Mouse (Mus musculus) midbrain, embryonic 14.5 days (tissue): ENCODE results near the gene Ckap4. TPM values are rescaled to one million over a fixed set of nuclear protein-coding genes. Genes with fewer than 3 reads are reported as not detected.

Experiments used
- ATAC-seq: fragments of 200-750 bp; cut with Nextera tagmentation; 2 replicates; pipeline ENCODE4 v1.8.0; 2017; ENCODE audit warnings: moderate number of reproducible peaks, moderate library complexity; ENCODE audit not compliant: low FRiP score, low TSS enrichment
- DNase-seq: peaks from one replicate; pipeline ENCODE4 v3.0.0-alpha.2; 2015
- H3K27ac ChIP-seq: fragments of 300-500 bp; sonication (generic); replicated peaks from 2 replicates; pipeline ENCODE4 v1.5.1; 2014; ENCODE audit warnings: mild to moderate bottlenecking, low read depth, low read length, moderate library complexity
- H3K27me3 ChIP-seq: fragments of 300-500 bp; sonication (generic); 2 replicates; pipeline ENCODE4 v1.6.1; 2014; ENCODE audit warnings: low read length, control low read depth, mixed read lengths; ENCODE audit not compliant: control insufficient read depth, insufficient read depth
- H3K36me3 ChIP-seq: fragments of 300-500 bp; sonication (generic); 2 replicates; pipeline ENCODE4 v1.6.1; 2014; ENCODE audit warnings: low read length, control low read depth; ENCODE audit not compliant: control insufficient read depth, insufficient read depth
- H3K4me1 ChIP-seq: fragments of 300-500 bp; sonication (generic); 2 replicates; pipeline ENCODE4 v1.6.1; 2014; ENCODE audit warnings: mild to moderate bottlenecking, antibody characterized with exemption, low read length, control low read depth; ENCODE audit not compliant: control insufficient read depth, insufficient read depth
- H3K4me2 ChIP-seq: fragments of 300-500 bp; sonication (generic); 2 replicates; pipeline ENCODE4 v1.6.1; 2014; ENCODE audit warnings: mild to moderate bottlenecking, low read length, moderate library complexity
- H3K4me3 ChIP-seq: fragments of 300-500 bp; sonication (generic); replicated peaks from 2 replicates; pipeline ENCODE4 v1.5.1; 2014; ENCODE audit warnings: low read depth, low read length
- H3K9ac ChIP-seq: fragments of 300-500 bp; sonication (generic); replicated peaks from 2 replicates; pipeline ENCODE4 v1.6.1; 2014; ENCODE audit warnings: mild to moderate bottlenecking, low read length, moderate library complexity
- H3K9me3 ChIP-seq: fragments of 300-500 bp; sonication (generic); 2 replicates; pipeline ENCODE4 v1.6.1; 2016; ENCODE audit warnings: low read length, control low read depth, mixed read lengths; ENCODE audit not compliant: control insufficient read depth
- WGBS: fragments of 180-500 bp; shearing (Covaris S2); extraction: QIAGEN DNeasy Blood & Tissue Kit; methylation state at CpG from one replicate; pipeline ENCODE4 v1.1.7; 2014; 5-methylcytosine and 5-hydroxymethylcytosine counted together
- polyA plus RNA-seq: library from polyadenylated mRNA; unstranded; fragments of >200 nt; fragmentation: Nextera tagmentation; extraction: Ambion mirVana; gene quantifications from 2 replicates; pipeline ENCODE4 v1.2.1, GENCODE M21; 2014

Gene Ckap4
- polyA plus RNA-seq, 1 experiment from 2014 or later: 71.5 TPM

DNA sequence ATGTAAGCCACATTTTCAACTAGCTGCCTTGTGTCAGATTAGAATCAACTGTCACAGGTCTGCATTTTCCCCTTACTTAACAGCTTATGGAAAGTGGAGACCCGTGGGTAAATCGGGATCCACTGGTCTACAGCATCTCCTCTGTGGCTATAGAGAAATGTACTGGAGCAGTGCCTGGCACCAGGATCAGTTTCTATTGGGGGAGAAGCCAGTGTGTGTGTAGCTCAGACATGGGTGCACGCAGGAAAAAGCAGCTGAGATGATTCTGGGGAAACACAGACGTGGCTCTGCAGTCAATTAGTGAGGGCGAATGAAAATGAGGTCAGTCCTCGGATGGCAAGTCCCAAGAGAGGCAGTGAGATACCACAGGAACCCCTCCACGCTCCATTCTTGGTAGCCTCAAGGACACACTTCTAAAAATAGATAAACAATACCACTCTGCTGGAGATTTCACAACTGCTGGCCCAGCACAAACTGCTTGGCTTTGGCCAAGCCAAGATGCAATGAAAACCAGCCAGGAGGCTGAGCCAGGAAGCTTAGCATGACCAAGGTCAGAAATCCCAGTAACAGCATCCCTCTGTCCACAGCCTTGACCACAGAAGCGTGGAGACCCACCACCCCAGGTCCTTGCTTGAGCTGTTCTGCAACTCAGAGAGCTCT, 53.1 kb downstream of the Ckap4 start:
- 73% methylated on average over 8 of the region's 8 CpGs for WGBS
- ATAC-seq (no peak), DNase-seq (no peak)
- Histone ChIP-seq H3K4me3 (no peak overlapping the region), H3K36me3 (no peaks in the 10 kb centered on the region), H3K4me1 (0 out of 2 replicates have a peak, but pooled peaks cover 3% of the 10 kb centered on the region), H3K9me3 (no peaks in the 10 kb centered on the region), H3K4me2 (no peak overlapping the region), H3K27me3 (no peaks in the 10 kb centered on the region), H3K27ac (no peak overlapping the region), H3K9ac (no peak overlapping the region)

DNA sequence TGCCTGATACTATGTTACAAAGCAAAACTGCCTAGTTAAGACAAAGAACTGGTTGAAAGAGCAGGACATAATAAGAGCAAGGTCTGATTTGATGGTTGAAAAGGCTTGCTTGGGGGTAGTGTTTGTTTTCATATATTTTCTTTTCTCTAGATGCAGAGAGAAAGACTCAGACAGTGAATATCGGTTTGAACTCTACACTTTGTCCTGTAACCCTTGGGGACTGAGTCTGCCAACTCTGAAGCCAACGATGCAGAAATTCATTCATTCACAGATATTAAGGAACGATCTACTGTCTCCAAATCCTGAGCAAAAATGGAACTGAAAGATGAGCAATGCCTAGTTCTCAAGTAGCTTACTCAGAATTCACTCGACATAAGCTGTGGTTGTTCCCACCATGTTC, 53.7 kb downstream of the Ckap4 start:
- Histone ChIP-seq H3K4me3 (no peak overlapping the region), H3K27me3 (no peaks in the 10 kb centered on the region), H3K36me3 (no peaks in the 10 kb centered on the region), H3K4me1 (0 out of 2 replicates have a peak, but pooled peaks cover 3% of the 10 kb centered on the region), H3K4me2 (no peak overlapping the region), H3K9me3 (no peaks in the 10 kb centered on the region), H3K9ac (no peak overlapping the region), H3K27ac (no peak overlapping the region)
- no peak for DNase-seq
- no peak for ATAC-seq
- WGBS: 61% methylated on average over 4 of the region's 4 CpGs

DNA sequence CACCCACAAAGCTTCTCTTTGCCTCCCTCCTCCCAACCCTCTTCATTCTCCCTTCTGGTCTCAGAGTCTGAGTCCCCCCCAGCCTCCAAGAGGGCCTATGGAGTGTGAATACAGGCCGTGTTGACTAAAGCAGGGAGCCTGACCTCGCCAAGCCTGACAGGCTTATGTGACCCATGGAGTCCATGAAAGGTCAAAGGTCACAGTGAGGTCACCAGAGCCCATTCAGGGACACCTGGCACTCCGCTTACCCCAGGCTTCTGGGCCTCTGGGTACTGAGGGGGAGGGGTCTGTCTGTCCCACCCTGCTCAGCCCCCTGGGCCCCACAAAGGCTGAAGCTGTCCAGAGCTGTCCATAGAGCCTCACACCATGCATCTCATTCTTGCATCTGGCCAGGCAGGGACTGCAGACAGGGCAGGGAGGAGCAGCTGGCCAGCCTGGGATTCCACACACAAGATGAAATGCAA, 56.2 kb downstream of the Ckap4 start:
- ATAC-seq (no peak), DNase-seq (no peak)

DNA sequence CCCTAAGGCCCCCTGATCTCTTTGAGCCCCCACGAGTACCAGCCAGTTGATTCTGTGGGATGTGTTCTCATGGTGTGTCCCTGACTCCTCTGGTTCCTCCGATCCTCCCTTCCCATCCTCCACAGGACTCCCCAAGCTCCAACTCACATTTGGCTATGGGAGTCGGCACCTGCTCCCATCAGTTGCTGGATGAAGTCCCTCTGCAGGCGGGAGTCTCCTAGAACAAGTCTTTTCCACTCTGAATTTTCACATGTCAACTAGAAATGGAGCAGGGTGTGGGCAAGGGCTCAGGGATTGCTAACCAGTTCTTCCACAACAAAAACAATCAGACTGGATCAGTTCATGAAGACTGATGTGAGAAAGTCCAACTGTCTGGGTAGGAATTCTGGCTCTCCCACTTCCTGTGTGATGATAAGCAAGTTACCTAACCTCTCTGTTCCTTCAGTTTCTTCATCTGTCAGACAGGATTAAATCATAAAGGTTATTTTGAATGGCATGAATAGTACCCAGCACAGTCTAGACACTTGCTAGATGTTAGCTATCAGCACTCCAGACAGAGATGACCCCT, 56.7 kb downstream of the Ckap4 start:
- Histone ChIP-seq H3K4me3 (no peak overlapping the region), H3K36me3 (no peaks in the 10 kb centered on the region), H3K4me2 (no peak overlapping the region), H3K9ac (no peak overlapping the region), H3K4me1 (0 out of 2 replicates have a peak, but pooled peaks cover 3% of the 10 kb centered on the region), H3K27ac (no peak overlapping the region), H3K9me3 (no peaks in the 10 kb centered on the region), H3K27me3 (no peaks in the 10 kb centered on the region)
- no peak for DNase-seq
- ATAC-seq: no peak
- WGBS: 43% methylated on average over 4 of the region's 4 CpGs

More for the DNA sequence above, 56.2 kb downstream of the Ckap4 start:
- Histone ChIP-seq H3K4me3 (no peak overlapping the region), H3K27ac (no peak overlapping the region), H3K27me3 (no peaks in the 10 kb centered on the region), H3K4me1 (0 out of 2 replicates have a peak, but pooled peaks cover 3% of the 10 kb centered on the region), H3K9me3 (no peaks in the 10 kb centered on the region), H3K9ac (no peak overlapping the region), H3K36me3 (no peaks in the 10 kb centered on the region), H3K4me2 (no peak overlapping the region)
- WGBS: 11% methylated on average over 3 of the region's 3 CpGs

Other genes with a start within 250 kb of the Ckap4 start
- gene Nuak1, start 93.5 kb downstream of the Ckap4 start, polyA plus RNA-seq: 5.4 and 9.2 TPM in 2 replicates
- 17.3 and 22.1 TPM in 2 replicates for gene Tcp11l2, start 42.6 kb upstream of the Ckap4 start, polyA plus RNA-seq
- 14.7 and 17.7 TPM in 2 replicates for gene Polr3b, start 88.2 kb upstream of the Ckap4 start, polyA plus RNA-seq
- 16.2 and 25.1 TPM in 2 replicates for gene Rfx4, start 222.0 kb upstream of the Ckap4 start, polyA plus RNA-seq